Mouse (Mus musculus) stomach, postnatal 0 days (tissue): ENCODE data around the gene Bmpr1a. TPM values are rescaled to one million over a fixed set of nuclear protein-coding genes. Genes with fewer than 3 reads are reported as not detected.

Source experiments
- ATAC-seq: fragments of 200-750 bp; cut with Nextera tagmentation; 2 replicates; pipeline ENCODE4 v1.8.0; 2017; ENCODE audit not compliant: low FRiP score, low TSS enrichment
- DNase-seq: peaks from one replicate; pipeline ENCODE4 v3.0.0-alpha.2; 2016; ENCODE audit warnings: low spot score
- H3K27ac ChIP-seq: fragments of 300-500 bp; sonication (generic); replicated peaks from 2 replicates; pipeline ENCODE4 v1.5.1; 2014; ENCODE audit warnings: mild to moderate bottlenecking, control low read depth
- H3K27me3 ChIP-seq: fragments of 300-500 bp; sonication (generic); 2 replicates; pipeline ENCODE4 v1.6.1; 2014; ENCODE audit warnings: low read length; ENCODE audit not compliant: control insufficient read depth, insufficient read depth
- H3K36me3 ChIP-seq: fragments of 300-500 bp; sonication (generic); 2 replicates; pipeline ENCODE4 v1.6.1; 2014; ENCODE audit warnings: low read length, mixed read lengths; ENCODE audit not compliant: control insufficient read depth, insufficient read depth
- H3K4me1 ChIP-seq: fragments of 300-500 bp; sonication (generic); replicated peaks from 2 replicates; pipeline ENCODE4 v1.6.1; 2014; ENCODE audit warnings: antibody characterized with exemption; ENCODE audit not compliant: control insufficient read depth, insufficient read depth
- H3K4me2 ChIP-seq: fragments of 300-500 bp; sonication (generic); replicated peaks from 2 replicates; pipeline ENCODE4 v1.6.1; 2014; ENCODE audit warnings: low read depth, mild to moderate bottlenecking, control low read depth, moderate library complexity
- H3K4me3 ChIP-seq: fragments of 300-500 bp; sonication (generic); 2 replicates; pipeline ENCODE4 v1.5.1; 2014; ENCODE audit warnings: low read depth, low read length, control low read depth
- H3K9ac ChIP-seq: fragments of 300-500 bp; sonication (generic); 2 replicates; pipeline ENCODE4 v1.6.1; 2014; ENCODE audit warnings: mild to moderate bottlenecking, low read length, control low read depth, mixed read lengths
- H3K9me3 ChIP-seq: fragments of 300-500 bp; sonication (generic); 2 replicates; pipeline ENCODE4 v1.6.1; 2016; ENCODE audit warnings: low read length; ENCODE audit not compliant: control insufficient read depth
- CTCF ChIP-seq: IDR thresholded peaks from 2 replicates; pipeline ENCODE4 v1.5.1; 2016; ENCODE audit warnings: antibody characterized with exemption, low read depth, mild to moderate bottlenecking, moderate library complexity
- EP300 ChIP-seq: optimal IDR thresholded peaks from 2 replicates; pipeline ENCODE3; 2016; ENCODE audit warnings: antibody characterized with exemption
- WGBS: fragments of 180-500 bp; shearing (Covaris S2); extraction: QIAGEN DNeasy Blood & Tissue Kit; methylation state at CpG from one replicate; pipeline ENCODE4 v1.1.7; 2014; 5-methylcytosine and 5-hydroxymethylcytosine counted together
- polyA plus RNA-seq: library from polyadenylated mRNA; unstranded; fragments of >200 nt; fragmentation: Nextera tagmentation; extraction: Ambion mirVana; gene quantifications from 2 replicates; pipeline ENCODE4 v1.2.1, GENCODE M21; 2015

Gene Bmpr1a
- polyA plus RNA-seq, 1 experiment from 2014 or later: 27.0 TPM

DNA sequence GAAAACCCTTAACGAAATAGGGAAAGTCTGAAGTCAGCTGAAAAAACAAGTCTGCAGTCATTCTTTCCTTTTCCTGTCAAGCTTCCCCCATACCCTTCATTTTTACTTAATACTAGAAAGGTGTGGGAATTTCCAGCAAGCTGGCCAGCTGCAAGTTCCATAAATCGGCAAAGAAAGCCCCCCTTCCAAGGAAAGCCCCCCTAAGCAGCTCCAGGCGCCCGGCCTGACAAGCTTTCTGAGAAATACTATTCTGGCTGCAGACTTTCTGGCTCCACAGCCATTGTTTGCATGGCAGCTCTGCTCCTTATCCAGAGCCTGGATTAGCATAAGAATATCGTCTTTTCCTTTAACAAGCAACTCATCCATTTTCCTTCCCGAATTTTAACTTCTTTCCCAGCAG, 49.5 kb downstream of the Bmpr1a start:
- Histone ChIP-seq H3K4me3 (no peak overlapping the region), H3K4me2 (no peak overlapping the region), H3K27ac (peak overlapping the region; percentile 5), H3K27me3 (no peaks in the 10 kb centered on the region), H3K36me3 (no peaks in the 10 kb centered on the region), H3K4me1 (no peaks in the 10 kb centered on the region), H3K9me3 (no peaks in the 10 kb centered on the region), H3K9ac (no peak overlapping the region)
- WGBS: 23% methylated on average over 6 of the region's 6 CpGs
- DNase-seq (no peak), ATAC-seq (no peak)
- TF ChIP-seq CTCF (no peak), EP300 (no peak)

DNA sequence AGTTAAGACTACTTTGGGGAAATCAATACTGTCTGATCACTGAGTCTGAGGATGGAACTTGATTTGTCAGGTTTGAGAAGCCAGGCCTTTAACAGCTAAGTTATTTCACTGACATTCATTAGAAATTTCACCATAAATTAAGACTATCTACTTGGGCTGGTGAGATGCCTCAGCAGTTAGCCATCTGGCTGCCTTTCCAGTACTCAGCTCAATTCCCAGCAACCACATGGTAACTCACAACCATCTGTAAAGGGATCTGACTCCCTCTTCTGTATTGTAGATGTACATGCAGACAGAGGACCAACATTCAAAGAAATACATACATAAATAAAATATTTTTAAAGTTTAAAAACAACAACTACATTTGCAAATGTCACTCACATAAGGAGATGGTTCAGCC, 51.3 kb downstream of the Bmpr1a start:
- ATAC-seq (no peak), DNase-seq (no peak)
- no peak overlapping the region for H3K4me3 ChIP-seq
- TF ChIP-seq EP300 (no peak), CTCF (no peak)
- H3K9me3 ChIP-seq: no peaks in the 10 kb centered on the region
- no peak overlapping the region for H3K9ac ChIP-seq
- H3K4me2 ChIP-seq: no peak overlapping the region
- H3K27ac ChIP-seq: no peak overlapping the region
- H3K4me1 ChIP-seq: no peaks in the 10 kb centered on the region
- H3K27me3 ChIP-seq: no peaks in the 10 kb centered on the region
- H3K36me3 ChIP-seq: no peaks in the 10 kb centered on the region

DNA sequence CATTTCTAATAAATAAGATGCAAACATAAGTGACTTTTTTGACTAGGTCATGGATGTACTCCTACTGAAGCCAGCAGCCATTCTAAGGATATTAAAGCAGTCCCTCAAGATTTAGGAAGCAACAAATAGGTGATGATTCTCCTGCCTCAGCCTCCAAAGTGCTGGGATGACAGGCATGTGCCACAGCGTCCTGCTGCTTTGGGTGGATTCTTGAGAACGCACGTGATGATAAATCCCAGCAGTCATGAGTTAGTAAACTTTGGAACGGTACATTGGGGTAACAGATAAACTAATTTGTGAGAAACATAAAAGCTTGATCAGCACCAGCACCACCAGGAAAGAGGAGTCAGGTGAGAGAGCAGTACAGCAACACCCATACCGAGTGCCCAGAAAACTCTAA, 52.7 kb downstream of the Bmpr1a start:
- no peak for DNase-seq
- Histone ChIP-seq H3K36me3 (no peaks in the 10 kb centered on the region), H3K27ac (no peak overlapping the region), H3K4me3 (no peak overlapping the region), H3K27me3 (no peaks in the 10 kb centered on the region), H3K9ac (no peak overlapping the region), H3K4me2 (no peak overlapping the region), H3K4me1 (no peaks in the 10 kb centered on the region), H3K9me3 (no peaks in the 10 kb centered on the region)
- TF ChIP-seq CTCF (no peak), EP300 (no peak)
- no peak for ATAC-seq
- WGBS: 69% methylated on average over 5 of the region's 5 CpGs

DNA sequence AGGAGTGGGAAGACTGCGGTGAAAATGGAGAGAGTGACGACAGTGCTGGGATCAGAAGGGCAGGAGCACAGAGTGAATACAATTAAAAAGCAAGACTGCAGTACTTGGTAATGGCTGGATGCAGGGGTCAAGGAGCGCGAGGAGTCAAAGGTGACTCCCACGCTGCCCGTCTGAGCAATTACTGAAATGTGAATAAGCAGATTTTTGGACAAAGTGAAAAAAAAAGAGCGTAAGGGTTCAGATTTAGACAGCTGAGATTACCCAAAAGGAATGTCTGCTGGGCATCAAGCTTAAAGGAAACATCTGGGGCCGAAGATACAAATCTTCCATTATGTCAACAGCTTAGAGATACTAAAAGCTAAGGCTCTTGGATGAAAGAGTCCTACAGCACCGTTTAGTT, 53.3 kb downstream of the Bmpr1a start:
- no peak overlapping the region for H3K4me2 ChIP-seq
- H3K4me3 ChIP-seq: no peak overlapping the region
- WGBS: 49% methylated on average over 9 of the region's 9 CpGs
- no peaks in the 10 kb centered on the region for H3K27me3 ChIP-seq
- no peak for DNase-seq
- TF ChIP-seq CTCF (no peak), EP300 (no peak)
- no peak for ATAC-seq
- no peaks in the 10 kb centered on the region for H3K4me1 ChIP-seq
- H3K9ac ChIP-seq: no peak overlapping the region
- H3K9me3 ChIP-seq: no peaks in the 10 kb centered on the region
- H3K27ac ChIP-seq: no peak overlapping the region
- H3K36me3 ChIP-seq: no peaks in the 10 kb centered on the region

DNA sequence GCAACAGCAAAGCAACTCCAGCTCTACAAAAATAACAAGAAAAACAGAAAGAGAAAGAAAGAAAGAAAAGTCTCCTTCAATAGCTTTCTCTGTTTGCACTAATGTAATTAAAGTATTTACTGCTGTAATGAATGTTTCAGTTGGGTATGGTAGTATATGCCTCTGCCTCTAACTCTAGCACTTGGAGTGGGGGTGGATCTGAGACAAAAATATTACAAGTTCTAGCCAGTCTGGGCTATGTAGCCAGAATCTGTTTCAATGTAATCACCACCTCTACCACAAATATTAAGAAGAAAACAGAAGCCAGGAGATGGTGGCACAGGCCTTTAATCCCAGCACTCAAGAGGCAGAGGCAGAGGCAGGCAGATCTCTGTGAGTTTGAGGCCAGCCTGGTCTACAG, 54.7 kb downstream of the Bmpr1a start:
- H3K27ac ChIP-seq: no peak overlapping the region
- no peaks in the 10 kb centered on the region for H3K36me3 ChIP-seq
- TF ChIP-seq EP300 (no peak), CTCF (no peak)
- DNase-seq (no peak), ATAC-seq (no peak)
- no peak overlapping the region for H3K4me2 ChIP-seq
- H3K4me1 ChIP-seq: no peaks in the 10 kb centered on the region
- no peaks in the 10 kb centered on the region for H3K9me3 ChIP-seq
- H3K27me3 ChIP-seq: no peaks in the 10 kb centered on the region
- H3K9ac ChIP-seq: no peak overlapping the region
- no peak overlapping the region for H3K4me3 ChIP-seq

DNA sequence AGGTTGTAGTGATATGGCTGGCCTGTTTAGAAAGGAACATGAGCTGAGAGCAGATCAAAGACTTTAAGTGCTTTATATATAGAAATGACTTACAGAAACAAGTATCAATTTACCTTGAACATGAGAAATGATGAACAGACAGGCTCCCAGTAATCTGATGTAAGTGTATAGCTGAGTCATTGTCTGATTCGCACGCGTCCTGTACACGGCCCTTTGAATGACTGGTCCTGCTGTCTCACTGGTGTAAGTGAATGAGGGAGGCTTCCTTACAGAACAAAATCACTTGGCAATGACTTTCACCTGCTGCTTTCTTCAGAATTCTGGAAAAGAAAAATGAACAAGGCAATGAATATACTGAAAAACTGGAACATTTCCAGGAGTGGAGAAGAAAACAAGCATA, 55.5 kb downstream of the Bmpr1a start:
- no peak overlapping the region for H3K4me3 ChIP-seq
- DNase-seq: no peak
- H3K4me2 ChIP-seq: no peak overlapping the region
- no peaks in the 10 kb centered on the region for H3K27me3 ChIP-seq
- no peak for ATAC-seq
- H3K27ac ChIP-seq: no peak overlapping the region
- no peaks in the 10 kb centered on the region for H3K4me1 ChIP-seq
- WGBS: 51% methylated on average over 4 of the region's 4 CpGs
- TF ChIP-seq CTCF (no peak), EP300 (no peak)
- H3K36me3 ChIP-seq: no peaks in the 10 kb centered on the region
- H3K9me3 ChIP-seq: no peaks in the 10 kb centered on the region
- H3K9ac ChIP-seq: no peak overlapping the region
